Mouse (Mus musculus) embryonic facial prominence, embryonic 10.5 days (tissue): ENCODE data around the gene Gm9918. TPM values are rescaled to one million over a fixed set of nuclear protein-coding genes. Genes with fewer than 3 reads are reported as not detected.
"Not testable (repeated sequence)": the region's sequence is repeated elsewhere in the genome, so short reads cannot be mapped to it uniquely, and the experiment has no call there.

ENCODE experiments used
- DNase-seq: peaks from one replicate; pipeline ENCODE4 v3.0.0-alpha.2; 2017; ENCODE audit warnings: low spot score
- H3K27ac ChIP-seq: fragments of 300-500 bp; sonication (generic); replicated peaks from 2 replicates; pipeline ENCODE4 v1.5.1; 2016; ENCODE audit warnings: mild to moderate bottlenecking
- H3K27me3 ChIP-seq: fragments of 300-500 bp; sonication (generic); replicated peaks from 2 replicates; pipeline ENCODE4 v1.6.1; 2016; ENCODE audit warnings: low read depth, mild to moderate bottlenecking; ENCODE audit not compliant: poor library complexity, severe bottlenecking
- H3K36me3 ChIP-seq: fragments of 300-500 bp; sonication (generic); replicated peaks from 2 replicates; pipeline ENCODE4 v1.6.1; 2016; ENCODE audit warnings: mild to moderate bottlenecking, moderate library complexity
- H3K4me1 ChIP-seq: fragments of 300-500 bp; sonication (generic); 2 replicates; pipeline ENCODE4 v1.6.1; 2016
- H3K4me3 ChIP-seq: fragments of 300-500 bp; sonication (generic); 2 replicates; pipeline ENCODE4 v1.5.1; 2016; ENCODE audit warnings: mild to moderate bottlenecking, moderate library complexity
- H3K9me3 ChIP-seq: fragments of 300-500 bp; sonication (generic); 2 replicates; pipeline ENCODE4 v1.6.1; 2016; ENCODE audit warnings: mild to moderate bottlenecking
- WGBS: fragments of 180-500 bp; shearing (Covaris S2); methylation state at CpG from one replicate; pipeline ENCODE4 v1.1.7; 2016; 5-methylcytosine and 5-hydroxymethylcytosine counted together
- polyA plus RNA-seq: library from polyadenylated mRNA; unstranded; fragments of >200 nt; fragmentation: Nextera tagmentation; extraction: Ambion mirVana; gene quantifications from 2 replicates; pipeline ENCODE4 v1.2.1, GENCODE M21; 2016

The Gm9918 gene
- polyA plus RNA-seq = 0.75 and 1.3 TPM in 2 replicates

DNA sequence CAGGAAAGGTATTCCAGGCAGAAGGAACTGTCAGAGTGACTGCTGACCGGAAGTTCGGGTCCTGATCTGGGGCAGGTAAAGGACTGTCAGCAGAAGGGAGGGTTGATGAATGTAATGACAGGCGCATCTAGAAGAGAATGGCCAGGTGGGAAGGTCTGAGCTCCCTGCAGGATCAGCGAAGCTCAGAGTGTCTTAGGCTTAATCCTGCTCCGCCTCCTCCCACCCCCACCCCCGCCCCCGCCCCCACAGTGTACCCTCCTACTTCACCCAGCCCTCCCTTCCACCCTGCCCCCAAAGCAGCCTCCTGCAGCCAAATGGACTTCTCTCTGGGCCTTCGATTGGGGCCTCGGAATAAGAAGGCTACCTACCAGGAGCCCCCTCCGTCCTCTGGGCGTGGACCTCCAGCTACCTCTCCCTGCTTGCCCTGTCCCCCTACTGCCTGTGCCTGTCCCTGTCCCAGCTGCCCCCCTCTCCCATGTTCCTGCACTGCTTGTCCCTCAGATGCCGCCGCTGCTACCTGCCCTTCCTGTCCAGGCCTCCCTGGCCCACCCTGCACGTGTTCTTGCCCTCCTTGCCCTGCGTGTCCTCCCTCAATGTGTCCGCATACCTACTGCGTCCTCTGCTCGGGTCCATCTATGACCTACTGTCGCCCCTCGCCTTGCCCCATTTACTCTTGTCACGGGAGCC is at the start of gene Gm9918:
Gm9918 (plus strand) TSS at position 290 of the 687 bp plus-strand sequence.
- Histone ChIP-seq H3K27ac (peak within 1 kb of the TSS; percentile 75), H3K36me3 (no peaks in the 10 kb centered on the region), H3K9me3 (no peaks in the 10 kb centered on the region), H3K27me3 (peaks cover 17% of the 10 kb centered on the region), H3K4me1 (peaks cover 23% of the 10 kb centered on the region), H3K4me3 (peak within 1 kb of the TSS; percentile 49)
- WGBS = 6% methylated on average over 21 of the region's 21 CpGs
- DNase-seq = peak; percentile 47

DNA sequence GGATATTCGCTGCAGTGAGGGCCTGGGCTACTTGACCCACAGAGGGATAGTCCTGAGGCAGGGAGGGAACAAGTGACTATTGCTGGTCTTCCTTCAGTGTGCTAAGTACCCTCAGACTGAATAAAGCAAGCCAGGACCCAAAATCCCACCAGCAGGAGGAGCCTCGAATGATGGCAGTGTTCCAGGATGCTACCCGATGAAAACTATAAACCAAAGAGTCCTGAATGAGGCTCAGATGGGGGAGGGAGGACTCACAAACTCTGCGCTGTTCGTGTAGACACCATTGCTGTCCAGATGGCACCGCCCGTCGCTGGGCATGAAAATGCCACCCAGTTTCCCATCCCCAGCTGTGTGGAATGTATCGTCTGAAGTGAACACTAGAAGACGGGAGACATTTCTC is 48.0 kb upstream of the Gm9918 start:
- no peak overlapping the region for H3K27ac ChIP-seq
- no peaks in the 10 kb centered on the region for H3K9me3 ChIP-seq
- peaks cover 19% of the 10 kb centered on the region for H3K4me1 ChIP-seq
- 67% methylated on average over 10 of the region's 10 CpGs for WGBS
- H3K36me3 ChIP-seq = peaks cover 6% of the 10 kb centered on the region
- no peak for DNase-seq
- no peak overlapping the region for H3K4me3 ChIP-seq
- peaks cover 43% of the 10 kb centered on the region for H3K27me3 ChIP-seq

DNA sequence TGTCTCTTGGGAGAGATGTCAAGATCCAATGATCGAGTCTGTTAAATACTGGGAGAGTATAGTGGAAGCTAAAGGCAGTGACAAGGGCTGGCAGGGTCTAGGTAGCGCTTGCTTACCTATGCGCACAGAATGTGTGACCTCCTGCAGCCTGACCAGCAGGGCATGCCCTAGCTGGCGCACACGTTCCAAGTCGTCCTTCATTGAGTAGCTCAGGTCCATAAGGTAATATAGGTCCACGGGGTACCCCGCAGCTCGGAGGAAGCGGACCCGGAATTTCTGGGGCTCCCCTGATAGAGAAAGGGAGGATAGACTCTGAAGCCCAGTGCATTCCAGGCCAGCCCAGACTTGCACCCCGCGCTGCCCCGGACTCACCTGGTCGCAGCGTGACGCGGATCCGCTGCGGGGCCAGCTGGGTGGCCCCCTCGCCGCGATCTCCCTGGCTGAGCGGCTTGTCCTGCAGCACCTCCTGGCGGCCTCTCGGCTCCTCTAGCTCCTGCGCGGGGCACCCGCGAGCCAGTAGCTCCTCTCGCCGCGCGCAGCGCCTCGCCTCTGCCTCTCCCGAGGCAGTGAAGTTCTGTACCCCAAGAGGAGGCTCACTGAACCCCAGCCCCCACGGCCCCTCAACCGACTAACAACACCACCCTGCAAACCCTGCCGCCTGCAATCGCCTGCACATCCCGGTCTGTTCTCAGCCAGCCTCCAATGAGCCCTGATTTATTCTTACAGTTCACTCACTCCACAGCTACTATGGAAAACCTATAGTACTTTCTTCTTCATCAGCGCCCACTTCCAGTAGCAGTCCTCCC is 46.0 kb upstream of the Gm9918 start:
- Histone ChIP-seq H3K4me1 (peaks cover 19% of the 10 kb centered on the region), H3K36me3 (no peaks in the 10 kb centered on the region), H3K9me3 (no peaks in the 10 kb centered on the region), H3K27me3 (peaks cover 43% of the 10 kb centered on the region), H3K4me3 (peak overlapping the region; percentile 59), H3K27ac (peak overlapping the region; percentile 71)
- 3% methylated on average over 43 of the region's 43 CpGs for WGBS
- peak; percentile 89 for DNase-seq

DNA sequence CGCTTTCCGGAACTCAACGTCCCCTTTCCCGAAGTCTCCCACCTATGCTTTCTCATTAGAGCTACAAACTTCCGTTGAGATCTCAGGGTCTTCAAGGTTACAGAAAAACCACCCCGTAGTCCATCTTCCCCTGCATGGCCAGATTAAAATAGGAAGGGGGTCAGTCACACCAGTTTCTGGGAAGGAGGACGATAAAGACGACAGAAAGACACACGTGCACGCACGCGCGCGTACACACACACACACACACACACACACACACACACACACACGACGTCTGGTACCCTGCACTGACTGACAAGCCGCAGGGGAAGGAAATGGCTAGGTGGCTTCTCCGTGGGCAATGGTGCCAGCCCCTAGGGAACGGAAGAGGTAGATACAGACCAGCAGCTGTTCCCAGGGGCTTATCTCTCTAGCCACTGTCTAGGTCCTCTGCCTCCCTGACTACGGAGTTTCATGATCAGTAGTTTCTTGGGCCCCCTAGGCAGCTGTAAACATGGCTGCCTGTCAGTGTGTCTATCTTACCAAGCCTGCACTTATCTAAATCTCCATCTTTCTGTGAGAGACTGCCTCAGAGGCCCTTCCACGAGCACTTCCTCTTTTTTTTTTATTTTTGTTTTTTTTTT is 45.3 kb upstream of the Gm9918 start:
- Histone ChIP-seq H3K27ac (peak overlapping the region; percentile 71), H3K4me1 (peaks cover 19% of the 10 kb centered on the region), H3K9me3 (no peaks in the 10 kb centered on the region), H3K36me3 (no peaks in the 10 kb centered on the region), H3K4me3 (peak overlapping the region; percentile 59), H3K27me3 (peaks cover 43% of the 10 kb centered on the region)
- DNase-seq = no peak
- WGBS = 19% methylated on average over 21 of the region's 21 CpGs

DNA sequence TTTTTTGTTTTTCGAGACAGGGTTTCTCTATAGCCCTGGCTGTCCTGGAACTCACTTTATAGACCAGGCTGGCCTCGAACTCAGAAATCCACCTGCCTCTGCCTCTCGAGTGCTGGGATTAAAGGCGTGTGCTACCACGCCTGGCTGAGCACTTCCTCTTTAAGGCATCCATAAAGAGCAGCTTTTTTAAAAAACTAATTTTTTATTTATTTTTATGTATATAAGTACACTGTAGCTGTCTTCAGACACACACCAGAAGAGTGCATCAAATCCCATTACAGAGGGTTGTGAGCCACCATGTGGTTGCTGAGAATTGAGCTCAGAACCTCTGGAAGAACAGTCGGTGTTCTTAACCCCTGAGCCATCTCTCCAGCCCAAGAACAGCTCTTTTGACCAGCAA is 44.7 kb upstream of the Gm9918 start:
- peaks cover 20% of the 10 kb centered on the region for H3K4me1 ChIP-seq
- H3K9me3 ChIP-seq = not testable (repeated sequence)

DNA sequence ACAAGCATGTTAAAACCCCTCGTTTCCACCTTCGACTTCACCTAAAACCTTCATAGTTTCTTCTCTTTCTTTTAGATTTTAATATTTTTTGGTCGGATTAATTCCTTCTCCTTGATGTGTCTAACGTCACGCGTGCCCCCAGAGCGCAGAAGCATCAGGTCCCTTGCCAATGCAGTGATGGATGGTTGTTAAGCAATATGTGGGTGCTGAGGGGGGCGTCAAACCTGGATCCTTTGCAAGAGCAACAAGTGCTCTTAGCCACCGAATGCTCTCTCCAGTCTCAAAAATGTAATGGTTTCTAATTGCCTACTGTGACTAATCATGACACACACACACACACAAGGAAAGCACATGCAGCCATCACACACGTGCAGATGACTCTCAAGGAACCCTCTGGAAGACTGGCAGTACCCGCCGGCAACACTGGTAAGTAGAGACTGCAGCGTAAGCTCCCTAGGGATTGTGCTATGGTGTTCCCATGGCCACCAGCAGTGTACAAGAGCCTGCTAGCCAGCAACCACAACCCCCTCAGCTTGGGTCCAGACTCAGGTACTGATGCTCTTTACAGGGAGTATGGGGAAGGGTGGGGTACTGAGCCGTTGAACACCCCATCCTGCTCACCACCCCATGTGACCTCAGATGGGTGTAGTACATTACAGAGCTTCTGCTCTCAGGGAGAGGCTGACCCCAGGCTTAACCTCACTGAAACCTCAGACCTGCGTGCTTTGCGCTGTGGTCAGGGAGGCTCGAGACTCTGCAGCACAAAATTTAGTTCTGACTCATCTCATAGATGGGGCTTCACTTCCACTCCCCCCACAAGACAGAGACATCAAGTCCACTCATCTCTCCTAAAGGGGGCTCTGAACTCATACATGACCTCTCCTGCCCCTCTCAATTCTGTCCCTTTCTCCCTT is 39.7 kb upstream of the Gm9918 start:
- Histone ChIP-seq H3K9me3 (no peaks in the 10 kb centered on the region), H3K27ac (no peak overlapping the region), H3K36me3 (peaks cover 23% of the 10 kb centered on the region), H3K4me3 (no peak overlapping the region), H3K27me3 (peaks cover 7% of the 10 kb centered on the region; the same call in 1 of the 2 replicates), H3K4me1 (peaks cover 40% of the 10 kb centered on the region)
- 76% methylated on average over 17 of the region's 17 CpGs for WGBS
- DNase-seq = no peak

More for the DNA sequence above, 44.7 kb upstream of the Gm9918 start:
- peaks cover 43% of the 10 kb centered on the region for H3K27me3 ChIP-seq
- H3K4me3 ChIP-seq, H3K36me3 ChIP-seq, H3K27ac ChIP-seq, DNase-seq: not testable (repeated sequence)
- 77% methylated on average over 6 of the region's 6 CpGs for WGBS

DNA sequence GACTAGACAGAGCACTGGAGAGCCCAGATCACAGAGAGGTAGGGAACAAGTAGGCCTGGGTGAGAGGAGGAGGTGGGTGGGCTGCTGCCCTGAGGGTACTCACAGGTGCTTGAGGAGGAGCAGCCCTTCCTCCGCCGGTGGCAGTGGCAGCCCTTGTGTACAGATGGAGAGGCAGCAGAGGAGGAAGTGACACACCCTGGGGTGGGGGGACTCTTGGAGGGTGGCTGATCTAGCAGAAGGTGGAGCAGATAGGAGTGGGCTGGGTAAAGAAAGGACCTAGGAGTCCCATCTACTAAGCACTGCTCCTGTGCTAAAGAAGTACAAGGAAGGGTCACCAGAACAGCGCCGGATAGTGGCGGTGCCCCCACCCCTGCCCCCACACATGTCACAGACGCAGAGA is 38.6 kb upstream of the Gm9918 start, which contains the start of gene Itgb7:
Itgb7 (minus strand) TSS at position 197 of the 400 bp plus-strand sequence.
- Histone ChIP-seq H3K4me3 (no peak within 1 kb of the TSS), H3K27ac (no peak within 1 kb of the TSS), H3K4me1 (peaks cover 47% of the 10 kb centered on the region), H3K27me3 (no peaks in the 10 kb centered on the region), H3K9me3 (no peaks in the 10 kb centered on the region), H3K36me3 (peaks cover 33% of the 10 kb centered on the region)
- 45% methylated on average over 6 of the region's 6 CpGs for WGBS
- DNase-seq = no peak

DNA sequence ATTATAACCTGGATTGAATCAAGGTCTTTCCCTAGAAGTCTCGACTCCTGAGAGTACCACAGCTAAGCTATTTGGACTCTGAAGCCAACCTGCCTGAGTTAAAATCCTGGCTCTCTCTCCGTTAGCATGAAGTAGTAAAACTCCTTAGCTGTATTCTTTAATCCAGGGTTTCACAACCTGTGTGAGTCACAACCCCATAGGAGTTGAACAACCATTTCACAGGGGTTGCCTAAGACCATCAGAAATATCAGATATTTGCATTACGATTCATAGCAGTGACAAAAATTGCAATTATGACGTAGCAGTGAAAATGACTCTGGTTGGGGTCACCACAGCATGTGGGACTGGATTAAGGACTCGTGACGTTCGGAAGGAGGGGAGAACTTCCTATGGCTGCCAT is 37.6 kb upstream of the Gm9918 start:
- Histone ChIP-seq H3K27me3 (no peaks in the 10 kb centered on the region), H3K9me3 (no peaks in the 10 kb centered on the region), H3K4me3 (no peak overlapping the region), H3K4me1 (peaks cover 47% of the 10 kb centered on the region), H3K36me3 (peaks cover 43% of the 10 kb centered on the region), H3K27ac (no peak overlapping the region)
- WGBS = 85% methylated on average over 7 of the region's 7 CpGs
- no peak for DNase-seq

DNA sequence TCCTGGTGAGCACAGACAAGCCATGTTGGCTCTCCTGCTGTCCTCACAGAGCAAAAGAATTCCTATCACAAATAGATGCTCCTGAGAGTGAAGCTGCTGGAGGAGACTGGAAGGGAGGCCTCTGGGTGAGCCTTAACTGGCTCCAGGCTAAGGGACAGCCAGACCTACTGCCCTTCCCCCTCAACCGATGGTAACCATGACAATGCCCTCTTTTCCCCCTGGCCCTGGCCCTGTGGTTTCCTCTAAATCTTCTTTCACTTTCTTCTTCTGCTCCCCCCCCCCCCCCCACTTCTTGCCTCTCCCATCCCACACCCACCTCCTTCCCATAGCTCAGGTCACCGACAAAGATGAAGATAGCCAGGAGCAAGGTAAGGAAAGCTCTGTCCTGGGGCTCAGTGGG is 36.5 kb upstream of the Gm9918 start:
- H3K27me3 ChIP-seq = no peaks in the 10 kb centered on the region
- peaks cover 54% of the 10 kb centered on the region for H3K36me3 ChIP-seq
- DNase-seq = no peak
- H3K9me3 ChIP-seq = no peaks in the 10 kb centered on the region
- H3K4me3 ChIP-seq = 0 out of 2 replicates have a peak overlapping the region, but pooled peaks have one; percentile 14
- H3K27ac ChIP-seq = peak overlapping the region; percentile 44
- H3K4me1 ChIP-seq = peaks cover 47% of the 10 kb centered on the region
- 19% methylated on average over 2 of the region's 2 CpGs for WGBS

DNA sequence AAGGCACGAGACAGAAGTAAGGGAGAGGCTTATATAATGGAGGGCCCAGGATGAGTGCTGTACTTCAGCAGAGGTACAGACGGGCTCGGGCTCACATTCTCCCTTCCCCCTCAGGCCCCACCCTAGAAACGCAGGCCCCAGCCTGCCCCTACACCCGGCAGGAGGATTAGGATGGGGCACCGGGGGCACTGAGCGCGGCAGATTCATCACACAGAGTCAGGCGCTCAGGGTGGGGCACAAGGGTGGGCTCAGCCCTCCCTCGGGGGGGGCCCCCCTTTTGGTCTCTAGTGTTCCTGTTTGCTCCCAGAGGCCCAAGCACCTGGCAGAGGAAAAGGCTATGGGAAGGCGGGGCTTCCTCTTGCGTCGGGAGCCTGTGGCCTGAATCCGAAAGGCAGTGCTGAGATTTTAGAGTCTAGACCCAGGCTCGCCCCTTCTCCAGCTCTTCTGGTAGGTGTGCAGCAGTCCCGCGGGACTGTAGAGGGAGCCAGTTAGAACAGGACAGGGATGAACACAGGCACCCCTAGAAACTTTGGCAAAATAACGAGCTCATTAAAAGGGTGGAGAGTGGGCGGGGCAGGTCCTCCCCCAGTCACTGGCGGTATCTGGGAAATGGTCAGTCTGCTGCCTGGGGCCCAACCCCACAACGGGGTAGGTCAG is 34.9 kb upstream of the Gm9918 start:
- peaks cover 68% of the 10 kb centered on the region for H3K36me3 ChIP-seq
- peak; percentile 61 for DNase-seq
- H3K27ac ChIP-seq = peak overlapping the region; percentile 49
- 38% methylated on average over 21 of the region's 21 CpGs for WGBS
- H3K4me3 ChIP-seq = peak overlapping the region; percentile 31
- H3K9me3 ChIP-seq = no peaks in the 10 kb centered on the region
- H3K27me3 ChIP-seq = no peaks in the 10 kb centered on the region
- H3K4me1 ChIP-seq = peaks cover 55% of the 10 kb centered on the region

DNA sequence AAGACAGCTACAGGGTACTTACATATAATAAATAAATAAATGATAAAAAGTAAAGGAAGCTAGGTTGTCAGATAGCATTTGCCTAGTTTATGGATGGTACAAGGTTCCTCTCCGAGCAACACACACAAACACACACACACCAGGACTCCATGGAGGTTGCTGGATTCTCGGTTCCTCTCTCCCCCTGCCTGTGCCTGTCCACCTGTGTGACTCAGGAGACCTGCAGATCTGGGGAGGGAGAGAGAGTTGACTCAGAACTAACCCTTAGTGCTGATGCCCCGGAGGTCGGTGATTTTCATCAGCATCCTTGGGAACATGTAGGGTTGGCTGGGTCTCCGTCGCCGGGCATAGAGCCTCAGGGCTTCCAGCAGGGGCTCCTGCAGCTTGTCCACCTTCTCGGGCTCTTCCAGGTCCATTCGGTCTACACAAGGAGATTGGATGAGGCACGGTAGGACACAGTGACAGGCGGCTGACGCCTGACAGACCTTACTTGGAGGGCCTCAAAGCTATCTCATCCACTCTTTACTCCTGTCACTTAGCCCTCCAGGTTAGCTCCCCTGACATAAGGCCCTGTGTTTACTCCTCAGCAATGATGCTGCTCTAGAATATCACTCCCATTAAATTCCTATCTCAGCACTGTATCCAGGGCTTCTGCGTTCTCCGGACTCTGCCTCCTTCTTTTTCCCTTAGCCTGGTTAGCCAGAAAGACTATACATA is 31.7 kb upstream of the Gm9918 start:
- H3K27ac ChIP-seq = no peak overlapping the region
- H3K36me3 ChIP-seq = peaks cover 89% of the 10 kb centered on the region
- H3K4me1 ChIP-seq = peaks cover 60% of the 10 kb centered on the region
- no peak for DNase-seq
- H3K27me3 ChIP-seq = peaks cover 24% of the 10 kb centered on the region
- no peak overlapping the region for H3K4me3 ChIP-seq
- 87% methylated on average over 14 of the region's 14 CpGs for WGBS
- no peaks in the 10 kb centered on the region for H3K9me3 ChIP-seq
